Mouse (Mus musculus): ENCODE results near the gene Chn2. TPM values are rescaled to one million over a fixed set of nuclear protein-coding genes. Genes with fewer than 3 reads are reported as not detected.

Chn2 gene
- polyA plus RNA-seq, 1 experiment from 2014 or later, result 31.9 TPM

DNA sequence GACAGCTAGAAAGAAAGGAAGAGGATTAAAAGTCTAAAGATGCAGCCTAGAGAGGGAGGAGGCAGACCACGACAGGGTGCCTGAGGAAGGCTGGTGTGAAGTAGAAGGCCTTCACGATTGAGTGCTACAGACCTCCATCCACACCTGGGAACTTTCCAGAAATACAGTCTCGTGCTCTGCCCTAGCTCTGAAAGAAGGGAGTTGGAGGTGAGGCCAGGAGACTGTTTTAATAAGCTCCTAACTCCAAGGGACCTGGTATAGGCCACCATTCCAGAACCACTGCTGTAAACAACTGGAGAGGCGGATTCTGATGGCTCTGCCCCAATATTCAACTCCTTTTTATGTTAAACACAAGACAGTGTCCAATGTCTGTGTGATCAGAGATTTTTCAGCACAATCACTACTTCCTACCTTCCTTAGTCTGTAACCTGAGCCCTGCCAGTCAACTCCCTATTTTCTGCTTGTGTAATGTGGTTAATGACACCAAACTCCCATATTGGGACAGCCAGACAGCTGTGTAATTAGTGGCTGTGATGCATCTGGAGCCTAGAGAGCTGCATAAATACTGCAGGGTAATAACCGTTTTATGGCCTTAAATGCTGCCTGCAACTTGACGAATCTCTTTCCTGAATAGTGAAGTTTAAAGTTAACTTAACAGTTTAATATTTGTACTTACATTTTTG, 109.6 kb downstream of the Chn2 start:
- H3K36me3 ChIP-seq (ENCODE audit: poor library complexity, severe bottlenecking), result no peaks in the 10 kb centered on the region
- no peak for ATAC-seq

DNA sequence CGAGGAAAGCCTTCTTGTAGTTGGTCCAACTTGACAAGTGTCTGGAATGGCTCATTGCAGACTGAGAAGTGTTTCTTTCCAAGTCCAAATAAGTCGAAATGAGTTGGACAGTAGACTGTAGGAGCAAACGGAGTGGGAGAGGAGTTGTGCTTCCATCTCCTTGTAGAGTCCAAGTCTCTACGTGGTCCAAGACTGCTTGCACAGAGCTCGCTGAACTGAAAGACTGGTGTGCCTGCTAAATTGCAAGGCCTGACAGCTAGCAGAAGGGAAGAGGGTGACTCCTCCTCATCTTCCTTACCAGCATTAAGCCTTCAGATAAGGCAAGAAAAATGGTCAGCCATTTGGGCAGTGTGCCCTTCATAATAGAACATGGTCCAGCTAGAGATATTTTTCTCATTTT, 111.5 kb downstream of the Chn2 start:
- no peaks in the 10 kb centered on the region for H3K27me3 ChIP-seq
- ATAC-seq, result no peak
- WGBS, result 86% methylated on average over 5 of the region's 5 CpGs

More for the DNA sequence above, 109.6 kb downstream of the Chn2 start:
- Histone ChIP-seq H3K9ac (no peak overlapping the region), H3K4me1 (peaks cover 37% of the 10 kb centered on the region), H3K27me3 (no peaks in the 10 kb centered on the region), H3K27ac (no peak overlapping the region), H3K9me3 (replicated peaks) (no peaks in the 10 kb centered on the region), H3K4me3 (no peak overlapping the region), H3K4me2 (no peak overlapping the region)
- 48% methylated on average over 6 of the region's 6 CpGs for WGBS

DNA sequence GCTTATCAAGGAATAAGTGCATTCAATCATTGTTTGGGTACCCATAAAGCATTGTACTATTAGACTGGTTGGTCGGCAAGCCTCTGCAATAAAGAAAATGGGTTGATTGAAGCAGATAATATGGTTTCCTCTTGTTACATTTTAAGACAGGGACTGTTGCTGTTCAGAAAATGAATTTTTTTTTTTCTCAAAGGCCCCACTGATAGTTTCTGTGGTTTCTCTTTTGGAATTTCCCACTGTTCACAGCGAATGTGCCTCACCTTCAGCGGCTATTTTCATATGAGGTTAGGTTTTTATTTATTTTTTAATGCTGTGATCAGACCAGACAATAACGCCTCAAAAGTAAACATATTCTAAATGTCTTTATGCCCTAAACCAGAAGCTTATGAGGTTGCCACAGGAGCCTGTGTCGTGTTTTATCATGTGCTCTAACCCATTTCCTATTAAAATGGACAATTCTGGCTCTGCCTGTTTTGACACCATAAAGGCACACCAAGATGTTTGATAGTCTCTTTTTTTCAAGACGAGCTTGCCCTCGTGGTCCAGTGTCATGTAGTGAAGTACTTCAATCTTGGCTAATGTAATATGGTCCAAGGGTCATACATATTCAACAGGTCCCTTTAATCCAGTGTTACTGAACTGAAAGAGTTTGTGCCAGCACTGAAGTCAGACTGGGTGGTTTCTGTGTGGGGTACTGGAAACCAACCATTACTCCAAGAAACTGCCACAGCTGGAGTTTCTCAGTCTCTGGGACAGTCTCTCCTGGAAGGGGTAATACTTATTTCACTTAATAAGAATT, 112.3 kb downstream of the Chn2 start:
- H3K27ac ChIP-seq, result no peak overlapping the region
- peaks cover 31% of the 10 kb centered on the region for H3K4me1 ChIP-seq
- no peaks in the 10 kb centered on the region for H3K9me3 ChIP-seq (replicated peaks)
- no peak for ATAC-seq
- no peaks in the 10 kb centered on the region for H3K36me3 ChIP-seq (ENCODE audit: poor library complexity, severe bottlenecking)
- H3K9ac ChIP-seq, result no peak overlapping the region
- H3K4me3 ChIP-seq, result no peak overlapping the region
- no peaks in the 10 kb centered on the region for H3K27me3 ChIP-seq
- WGBS, result 64% methylated on average over 7 of the region's 7 CpGs
- no peak overlapping the region for H3K4me2 ChIP-seq

More for the DNA sequence above, 111.5 kb downstream of the Chn2 start:
- Histone ChIP-seq H3K36me3 (ENCODE audit: poor library complexity, severe bottlenecking) (no peaks in the 10 kb centered on the region), H3K9ac (no peak overlapping the region), H3K4me3 (no peak overlapping the region), H3K27ac (no peak overlapping the region), H3K9me3 (replicated peaks) (no peaks in the 10 kb centered on the region), H3K4me1 (peaks cover 35% of the 10 kb centered on the region), H3K4me2 (no peak overlapping the region)

DNA sequence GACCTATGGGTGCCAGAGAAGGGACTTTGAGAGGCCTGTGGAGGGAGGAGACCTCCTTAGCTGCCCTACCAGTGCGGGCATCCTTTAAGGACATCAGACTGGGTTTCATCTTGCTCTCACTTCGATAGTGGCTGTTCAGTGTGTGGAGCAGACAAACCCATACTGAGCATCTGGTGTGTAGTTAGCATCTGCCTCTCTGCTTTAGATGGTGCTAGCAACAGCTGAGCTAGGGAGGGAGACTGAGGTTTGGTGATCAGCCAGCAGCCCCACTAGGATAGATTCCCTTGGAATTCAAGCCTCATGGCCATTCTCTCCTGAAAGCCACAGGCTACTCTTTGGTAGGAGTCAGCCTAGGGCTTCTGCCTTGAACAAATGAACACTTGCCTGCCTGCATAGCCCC, 117.7 kb downstream of the Chn2 start:
- H3K4me2 ChIP-seq, result no peak overlapping the region
- no peak overlapping the region for H3K9ac ChIP-seq
- no peak overlapping the region for H3K27ac ChIP-seq
- peaks cover 17% of the 10 kb centered on the region for H3K4me1 ChIP-seq
- 94% methylated on average over 2 of the region's 2 CpGs for WGBS
- ATAC-seq, result no peak
- H3K27me3 ChIP-seq, result no peaks in the 10 kb centered on the region
- H3K36me3 ChIP-seq (ENCODE audit: poor library complexity, severe bottlenecking), result no peaks in the 10 kb centered on the region
- no peaks in the 10 kb centered on the region for H3K9me3 ChIP-seq (replicated peaks)
- H3K4me3 ChIP-seq, result no peak overlapping the region

DNA sequence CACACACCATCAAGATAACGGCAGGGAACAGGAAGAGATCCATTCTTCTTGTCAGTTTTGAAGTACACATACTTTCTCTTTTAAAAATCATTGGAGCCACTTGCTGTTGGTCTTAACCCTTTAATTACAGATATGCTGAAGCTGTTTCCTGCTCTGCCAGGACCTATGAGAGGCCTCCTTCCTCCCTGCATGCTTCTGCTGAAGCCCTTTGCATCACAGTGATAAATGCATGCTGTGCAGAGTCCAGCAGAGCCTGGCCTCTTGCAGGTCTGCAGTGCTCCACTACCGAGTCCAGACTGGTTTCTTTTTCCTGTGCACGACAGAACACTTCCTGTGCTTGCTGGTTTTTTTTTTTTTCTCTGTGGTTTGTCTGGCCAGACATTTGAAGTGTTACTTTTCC, 119.0 kb downstream of the Chn2 start:
- WGBS, result 60% methylated on average over 3 of the region's 3 CpGs
- no peak for ATAC-seq
- Histone ChIP-seq H3K4me2 (no peak overlapping the region), H3K27me3 (no peaks in the 10 kb centered on the region), H3K9ac (no peak overlapping the region), H3K4me1 (peaks cover 18% of the 10 kb centered on the region), H3K27ac (no peak overlapping the region), H3K4me3 (no peak overlapping the region), H3K9me3 (replicated peaks) (no peaks in the 10 kb centered on the region), H3K36me3 (ENCODE audit: poor library complexity, severe bottlenecking) (no peaks in the 10 kb centered on the region)

DNA sequence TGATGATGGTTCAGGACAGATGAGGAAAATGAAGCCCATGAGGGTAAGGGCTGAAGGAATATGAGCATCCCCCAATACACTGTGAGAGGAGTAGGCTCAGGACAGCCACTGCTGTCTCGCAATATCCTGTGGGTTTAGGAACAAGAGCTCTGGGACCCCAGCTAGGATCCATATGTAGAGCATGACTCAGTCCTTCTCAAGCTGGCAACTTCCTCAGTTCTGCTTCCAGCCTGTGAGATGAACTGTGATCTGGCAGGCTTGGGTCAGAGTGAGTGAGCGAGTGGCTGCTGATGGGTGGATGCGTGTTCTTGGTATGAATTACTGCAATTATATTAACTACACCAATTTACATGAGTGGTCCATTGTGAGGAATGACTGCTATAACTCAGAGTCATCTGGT, 121.3 kb downstream of the Chn2 start:
- Histone ChIP-seq H3K4me2 (no peak overlapping the region), H3K27ac (no peak overlapping the region)
- WGBS, result 81% methylated on average over 3 of the region's 3 CpGs

DNA sequence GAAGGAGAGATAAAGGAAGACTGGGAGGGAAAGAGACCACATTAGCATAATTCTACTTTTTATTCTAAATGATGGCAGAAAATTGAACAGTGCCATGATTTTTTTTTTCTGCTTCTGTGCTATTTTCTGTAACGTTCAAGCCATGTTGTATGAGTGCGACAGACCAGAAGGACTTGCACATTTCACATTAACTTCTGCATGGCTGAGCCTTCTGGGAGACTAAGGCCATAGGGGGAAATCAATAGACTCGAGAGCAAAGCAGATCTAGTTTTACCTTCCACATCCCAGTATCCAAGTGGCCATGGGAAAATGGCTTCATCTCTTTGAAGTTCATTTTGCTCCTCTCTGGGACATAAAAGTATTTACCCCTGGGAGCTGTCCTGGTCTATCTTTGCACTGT, 121.9 kb downstream of the Chn2 start:
- no peak overlapping the region for H3K9ac ChIP-seq
- 27% methylated on average over 3 of the region's 3 CpGs for WGBS

More for the DNA sequence above, 121.3 kb downstream of the Chn2 start:
- Histone ChIP-seq H3K27me3 (no peaks in the 10 kb centered on the region), H3K9me3 (replicated peaks) (no peaks in the 10 kb centered on the region), H3K36me3 (ENCODE audit: poor library complexity, severe bottlenecking) (no peaks in the 10 kb centered on the region), H3K4me1 (peaks cover 18% of the 10 kb centered on the region), H3K4me3 (no peak overlapping the region), H3K9ac (no peak overlapping the region)
- no peak for ATAC-seq

DNA sequence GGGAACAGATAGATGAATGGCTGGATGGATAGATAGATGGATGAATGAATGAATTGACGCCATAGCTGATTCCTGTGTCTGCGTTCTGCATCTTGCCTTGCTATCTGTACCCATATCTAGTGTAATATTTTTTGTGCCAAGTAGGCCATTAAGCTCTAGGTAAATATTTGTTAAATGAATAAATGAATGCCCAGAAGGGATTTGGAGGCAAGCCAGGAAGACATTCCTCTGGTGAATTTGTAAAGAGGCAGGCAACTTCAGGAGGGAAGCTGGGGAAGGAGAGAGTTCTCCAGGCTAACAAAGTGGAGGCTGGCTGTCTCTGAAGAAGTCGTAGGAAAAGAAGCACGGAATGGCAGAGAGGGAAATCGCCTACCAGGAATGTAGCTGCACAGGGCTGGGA, 123.0 kb downstream of the Chn2 start:
- Histone ChIP-seq H3K27ac (no peak overlapping the region), H3K9ac (no peak overlapping the region), H3K9me3 (replicated peaks) (no peaks in the 10 kb centered on the region), H3K27me3 (no peaks in the 10 kb centered on the region), H3K4me3 (no peak overlapping the region), H3K36me3 (ENCODE audit: poor library complexity, severe bottlenecking) (no peaks in the 10 kb centered on the region), H3K4me1 (peaks cover 21% of the 10 kb centered on the region), H3K4me2 (no peak overlapping the region)
- 71% methylated on average over 5 of the region's 5 CpGs for WGBS
- ATAC-seq, result no peak

More for the DNA sequence above, 121.9 kb downstream of the Chn2 start:
- H3K27ac ChIP-seq, result no peak overlapping the region
- H3K36me3 ChIP-seq (ENCODE audit: poor library complexity, severe bottlenecking), result no peaks in the 10 kb centered on the region
- ATAC-seq, result no peak
- H3K4me3 ChIP-seq, result no peak overlapping the region
- no peaks in the 10 kb centered on the region for H3K9me3 ChIP-seq (replicated peaks)
- H3K27me3 ChIP-seq, result no peaks in the 10 kb centered on the region
- no peak overlapping the region for H3K4me2 ChIP-seq
- H3K4me1 ChIP-seq, result peaks cover 18% of the 10 kb centered on the region

DNA sequence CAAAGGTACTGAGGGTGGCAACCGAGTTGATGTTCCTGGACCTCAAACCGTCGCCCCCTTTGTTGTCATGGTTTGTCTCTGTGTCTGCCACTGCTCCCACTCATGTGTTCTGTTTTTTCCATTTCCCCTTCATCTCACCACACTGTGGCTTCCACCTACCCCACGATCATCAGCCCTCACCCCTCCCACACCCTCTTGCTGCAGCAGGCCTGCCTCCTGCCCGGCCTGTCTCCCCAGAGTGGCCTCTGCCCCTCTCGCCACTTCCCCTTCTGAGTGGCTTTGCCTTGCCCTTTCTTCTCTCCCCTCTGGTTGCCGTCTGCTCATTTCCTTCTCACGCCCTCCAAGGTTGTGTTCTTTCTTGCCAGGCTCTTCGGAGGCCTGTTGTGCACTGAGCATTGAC, 123.4 kb downstream of the Chn2 start:
- H3K9me3 ChIP-seq (replicated peaks), result no peaks in the 10 kb centered on the region
- H3K4me3 ChIP-seq, result no peak overlapping the region
- ATAC-seq, result no peak
- H3K36me3 ChIP-seq (ENCODE audit: poor library complexity, severe bottlenecking), result no peaks in the 10 kb centered on the region
- no peaks in the 10 kb centered on the region for H3K27me3 ChIP-seq
- H3K9ac ChIP-seq, result no peak overlapping the region
- peaks cover 21% of the 10 kb centered on the region for H3K4me1 ChIP-seq
- 82% methylated on average over 9 of the region's 9 CpGs for WGBS
- H3K27ac ChIP-seq, result no peak overlapping the region
- no peak overlapping the region for H3K4me2 ChIP-seq

DNA sequence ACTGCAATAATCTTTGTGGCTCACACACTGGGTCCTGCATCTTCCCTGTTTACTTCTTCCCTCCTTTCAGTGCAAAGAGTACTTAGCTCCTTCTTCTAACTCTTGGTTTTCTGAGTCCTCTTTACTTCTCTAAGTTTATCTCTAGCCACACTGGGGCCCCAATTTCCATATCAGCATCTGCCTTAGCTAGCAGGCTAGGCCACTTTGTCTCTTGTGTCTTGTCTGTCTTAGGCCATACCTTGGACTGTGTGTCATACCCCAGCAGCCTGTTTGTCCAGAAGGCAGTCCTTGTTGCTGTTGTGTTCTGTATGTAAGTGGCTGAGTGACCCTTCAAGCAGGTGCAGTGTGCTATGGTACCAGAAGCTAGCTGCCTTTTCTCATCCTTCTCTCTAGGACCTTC, 124.3 kb downstream of the Chn2 start:
- Histone ChIP-seq H3K9me3 (replicated peaks) (no peaks in the 10 kb centered on the region), H3K36me3 (ENCODE audit: poor library complexity, severe bottlenecking) (no peaks in the 10 kb centered on the region), H3K27ac (no peak overlapping the region), H3K4me2 (no peak overlapping the region), H3K4me3 (no peak overlapping the region), H3K4me1 (peaks cover 21% of the 10 kb centered on the region), H3K27me3 (no peaks in the 10 kb centered on the region), H3K9ac (no peak overlapping the region)
- no peak for ATAC-seq

DNA sequence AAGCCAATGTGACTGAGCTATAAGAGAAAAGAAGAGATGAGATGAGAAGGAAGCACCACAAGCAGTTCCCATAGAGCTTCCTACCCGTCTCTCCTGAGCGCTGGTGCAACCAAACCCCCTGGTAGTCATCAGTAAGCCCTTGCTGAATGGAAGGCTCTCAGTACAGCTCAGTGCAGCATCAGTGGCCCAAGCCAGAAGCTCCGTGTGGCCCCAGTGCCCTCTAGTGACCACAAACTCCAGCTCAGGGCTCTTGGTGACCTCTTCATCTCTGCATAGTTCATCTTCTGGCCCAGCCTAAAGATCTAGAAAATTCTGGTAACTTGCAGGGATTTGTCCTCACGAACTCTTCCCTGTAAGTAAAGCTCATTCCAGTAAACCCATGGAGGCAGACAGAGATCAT, 125.4 kb downstream of the Chn2 start:
- no peak overlapping the region for H3K4me2 ChIP-seq
- no peak overlapping the region for H3K27ac ChIP-seq
- H3K4me3 ChIP-seq, result no peak overlapping the region
- peaks cover 21% of the 10 kb centered on the region for H3K4me1 ChIP-seq
- no peaks in the 10 kb centered on the region for H3K9me3 ChIP-seq (replicated peaks)
- no peaks in the 10 kb centered on the region for H3K27me3 ChIP-seq
- H3K9ac ChIP-seq, result no peak overlapping the region
- no peaks in the 10 kb centered on the region for H3K36me3 ChIP-seq (ENCODE audit: poor library complexity, severe bottlenecking)
- WGBS, result 41% methylated on average over 4 of the region's 4 CpGs
- ATAC-seq, result no peak

DNA sequence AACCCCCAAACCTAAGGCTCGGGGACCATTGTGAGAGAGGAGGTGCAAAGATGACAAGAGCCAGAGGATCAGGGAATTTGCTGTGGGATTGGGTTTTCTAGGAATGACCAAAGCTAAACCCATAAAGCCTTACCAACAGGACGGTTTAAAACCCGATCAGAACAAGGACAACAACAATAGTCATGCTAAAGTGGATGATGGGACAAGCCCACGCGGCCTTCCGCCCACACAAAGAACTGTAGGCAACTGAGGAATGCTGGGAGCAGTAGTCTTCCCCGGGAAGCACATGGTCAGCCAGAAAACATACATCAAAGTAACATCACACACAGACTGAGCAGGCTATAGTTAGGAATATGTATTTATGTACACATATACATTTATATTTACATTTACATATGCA, 125.9 kb downstream of the Chn2 start:
- Histone ChIP-seq H3K4me1 (peaks cover 26% of the 10 kb centered on the region), H3K36me3 (ENCODE audit: poor library complexity, severe bottlenecking) (no peaks in the 10 kb centered on the region), H3K4me3 (no peak overlapping the region), H3K27ac (no peak overlapping the region), H3K9me3 (replicated peaks) (no peaks in the 10 kb centered on the region), H3K9ac (no peak overlapping the region), H3K4me2 (no peak overlapping the region), H3K27me3 (no peaks in the 10 kb centered on the region)
- ATAC-seq, result no peak
- 83% methylated on average over 7 of the region's 7 CpGs for WGBS

Data from forebrain, embryonic 13.5 days (tissue).